Mouse (Mus musculus): ENCODE data around the gene Gm853. TPM values are rescaled to one million over a fixed set of nuclear protein-coding genes. Genes with fewer than 3 reads are reported as not detected.

The Gm853 gene
- polyA plus RNA-seq, 1 experiment from 2014 or later = not detected

DNA sequence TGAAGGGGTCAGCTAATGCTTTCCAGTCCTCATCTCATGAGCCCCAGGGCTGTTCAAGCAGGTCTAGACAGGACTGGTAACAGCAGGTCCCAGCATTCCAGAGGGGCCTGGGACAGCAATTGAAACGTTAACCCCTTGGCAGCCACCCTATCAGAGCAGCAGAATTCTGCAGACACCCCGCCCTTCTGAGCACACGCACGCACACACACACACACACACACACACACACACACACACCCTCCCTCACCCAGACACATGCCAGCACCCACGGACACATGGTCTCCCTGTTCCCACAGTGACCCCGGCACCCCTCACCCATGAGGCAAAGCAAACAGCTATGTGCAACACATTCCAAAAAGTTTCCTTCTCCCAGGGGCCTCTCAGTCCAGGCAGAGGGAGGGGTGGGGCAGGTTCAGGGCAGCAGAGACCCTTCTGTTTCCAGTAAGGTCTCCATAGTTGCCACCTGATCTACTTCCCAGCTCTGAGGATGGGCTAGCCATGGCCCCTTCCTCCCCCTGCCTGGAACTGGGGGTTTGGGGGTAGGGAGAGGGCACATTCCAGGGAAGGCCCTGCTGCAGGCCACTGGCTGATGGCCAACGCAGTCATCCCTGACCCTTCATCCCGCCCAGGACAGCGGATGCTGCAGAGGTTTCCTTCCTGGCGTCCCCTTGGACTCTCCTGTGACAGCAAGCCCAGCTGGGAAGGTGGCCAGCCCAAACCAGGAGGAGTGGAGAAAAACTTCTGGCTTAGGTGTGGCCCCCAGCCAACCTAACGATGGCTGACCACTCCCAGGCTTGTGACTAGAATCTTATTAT lies 50.0 kb downstream of the Gm853 start:
- no peak overlapping the region for H3K4me3 ChIP-seq (ENCODE audit: low read depth, low read length)
- no peaks in the 10 kb centered on the region for H3K9me3 ChIP-seq (replicated peaks; ENCODE audit: control insufficient read depth, low read length)
- WGBS = 43% methylated on average over 11 of the region's 11 CpGs
- peaks cover 9% of the 10 kb centered on the region for H3K4me1 ChIP-seq (ENCODE audit: control insufficient read depth, insufficient read depth, low read length)
- DNase-seq (ENCODE audit: low spot score) (peak; percentile 60), ATAC-seq (replicated peaks; ENCODE audit: insufficient number of reproducible peaks, low FRiP score, low TSS enrichment, low read depth) (0 out of 2 replicates have a peak, but pooled peaks have one; percentile 42)
- peak overlapping the region; percentile 16; the same call in 1 of the 2 replicates for H3K27ac ChIP-seq (replicated peaks; ENCODE audit: low read depth, low read length)
- H3K4me2 ChIP-seq (ENCODE audit: low read depth, low read length) = no peak overlapping the region; the same call in 1 of the 2 replicates
- no peak overlapping the region for H3K9ac ChIP-seq (replicated peaks; ENCODE audit: low read length)
- H3K27me3 ChIP-seq (ENCODE audit: control insufficient read depth, insufficient read depth, low read length) = peaks cover 6% of the 10 kb centered on the region
- H3K36me3 ChIP-seq (replicated peaks; ENCODE audit: control insufficient read depth, insufficient read depth, low read depth, low read length) = no peaks in the 10 kb centered on the region; the same call in 1 of the 2 replicates

DNA sequence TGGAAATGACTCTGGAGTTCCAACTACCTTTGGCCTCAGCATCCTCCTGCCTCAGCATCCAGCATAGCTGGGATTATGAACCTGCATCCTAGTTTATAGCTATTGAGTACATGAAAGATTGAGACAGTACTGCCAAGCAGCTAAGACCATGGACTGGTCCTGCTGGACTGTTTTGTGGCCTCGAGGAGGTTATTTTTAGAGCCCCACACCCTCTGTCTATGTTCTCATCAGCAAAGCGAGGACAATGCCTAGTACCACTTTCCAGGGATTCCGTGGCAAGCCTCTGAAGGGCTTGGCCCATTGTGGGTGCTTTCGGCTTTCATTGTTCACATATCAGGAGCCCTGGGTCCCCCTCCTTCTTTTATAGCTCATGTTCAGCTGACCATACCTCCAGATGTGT lies 51.8 kb downstream of the Gm853 start:
- no peaks in the 10 kb centered on the region; the same call in 1 of the 2 replicates for H3K36me3 ChIP-seq (replicated peaks; ENCODE audit: control insufficient read depth, insufficient read depth, low read depth, low read length)
- peaks cover 8% of the 10 kb centered on the region for H3K4me1 ChIP-seq (ENCODE audit: control insufficient read depth, insufficient read depth, low read length)
- no peak overlapping the region for H3K9ac ChIP-seq (replicated peaks; ENCODE audit: low read length)
- ATAC-seq (replicated peaks; ENCODE audit: insufficient number of reproducible peaks, low FRiP score, low TSS enrichment, low read depth) (no peak), DNase-seq (ENCODE audit: low spot score) (no peak)
- no peak overlapping the region for H3K27ac ChIP-seq (replicated peaks; ENCODE audit: low read depth, low read length)
- no peak overlapping the region for H3K4me2 ChIP-seq (ENCODE audit: low read depth, low read length)
- no peaks in the 10 kb centered on the region for H3K9me3 ChIP-seq (replicated peaks; ENCODE audit: control insufficient read depth, low read length)
- 89% methylated on average over 4 of the region's 4 CpGs for WGBS
- H3K27me3 ChIP-seq (ENCODE audit: control insufficient read depth, insufficient read depth, low read length) = peaks cover 6% of the 10 kb centered on the region
- no peak overlapping the region for H3K4me3 ChIP-seq (ENCODE audit: low read depth, low read length)

DNA sequence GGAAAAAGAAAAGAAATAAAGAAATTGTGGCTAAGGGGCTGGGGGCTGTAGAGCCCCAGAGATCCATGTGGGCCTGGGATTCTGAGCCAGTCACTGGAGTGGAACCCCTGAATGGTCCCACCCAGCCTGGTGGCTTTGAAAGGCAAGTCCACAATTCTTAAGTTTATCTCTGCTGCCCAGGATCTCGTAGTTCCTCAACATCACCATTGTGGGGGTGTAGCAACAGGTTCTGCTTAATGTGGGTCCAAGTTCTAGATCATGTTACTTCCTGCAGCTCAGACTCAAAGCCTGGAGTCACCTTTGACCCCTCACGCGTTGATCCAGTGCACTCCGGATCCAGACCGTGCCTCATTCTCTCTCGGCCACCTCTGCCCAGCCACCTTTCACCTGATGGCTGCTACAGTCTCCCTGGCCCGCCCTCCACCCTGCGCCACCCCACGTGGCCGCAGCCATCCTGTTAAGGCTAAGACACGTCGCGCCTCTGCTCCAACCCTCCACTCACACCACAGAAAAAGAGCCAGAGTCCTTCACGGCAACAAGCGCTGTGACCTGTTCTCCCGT lies 52.7 kb downstream of the Gm853 start:
- no peaks in the 10 kb centered on the region for H3K9me3 ChIP-seq (replicated peaks; ENCODE audit: control insufficient read depth, low read length)
- WGBS = 75% methylated on average over 16 of the region's 16 CpGs
- H3K27ac ChIP-seq (replicated peaks; ENCODE audit: low read depth, low read length) = no peak overlapping the region
- no peaks in the 10 kb centered on the region; the same call in 1 of the 2 replicates for H3K36me3 ChIP-seq (replicated peaks; ENCODE audit: control insufficient read depth, insufficient read depth, low read depth, low read length)
- no peak overlapping the region for H3K4me2 ChIP-seq (ENCODE audit: low read depth, low read length)
- peaks cover 6% of the 10 kb centered on the region for H3K27me3 ChIP-seq (ENCODE audit: control insufficient read depth, insufficient read depth, low read length)
- peaks cover 5% of the 10 kb centered on the region for H3K4me1 ChIP-seq (ENCODE audit: control insufficient read depth, insufficient read depth, low read length)
- H3K9ac ChIP-seq (replicated peaks; ENCODE audit: low read length) = no peak overlapping the region
- no peak overlapping the region for H3K4me3 ChIP-seq (ENCODE audit: low read depth, low read length)
- no peak for ATAC-seq (replicated peaks; ENCODE audit: insufficient number of reproducible peaks, low FRiP score, low TSS enrichment, low read depth)
- DNase-seq (ENCODE audit: low spot score) = no peak

DNA sequence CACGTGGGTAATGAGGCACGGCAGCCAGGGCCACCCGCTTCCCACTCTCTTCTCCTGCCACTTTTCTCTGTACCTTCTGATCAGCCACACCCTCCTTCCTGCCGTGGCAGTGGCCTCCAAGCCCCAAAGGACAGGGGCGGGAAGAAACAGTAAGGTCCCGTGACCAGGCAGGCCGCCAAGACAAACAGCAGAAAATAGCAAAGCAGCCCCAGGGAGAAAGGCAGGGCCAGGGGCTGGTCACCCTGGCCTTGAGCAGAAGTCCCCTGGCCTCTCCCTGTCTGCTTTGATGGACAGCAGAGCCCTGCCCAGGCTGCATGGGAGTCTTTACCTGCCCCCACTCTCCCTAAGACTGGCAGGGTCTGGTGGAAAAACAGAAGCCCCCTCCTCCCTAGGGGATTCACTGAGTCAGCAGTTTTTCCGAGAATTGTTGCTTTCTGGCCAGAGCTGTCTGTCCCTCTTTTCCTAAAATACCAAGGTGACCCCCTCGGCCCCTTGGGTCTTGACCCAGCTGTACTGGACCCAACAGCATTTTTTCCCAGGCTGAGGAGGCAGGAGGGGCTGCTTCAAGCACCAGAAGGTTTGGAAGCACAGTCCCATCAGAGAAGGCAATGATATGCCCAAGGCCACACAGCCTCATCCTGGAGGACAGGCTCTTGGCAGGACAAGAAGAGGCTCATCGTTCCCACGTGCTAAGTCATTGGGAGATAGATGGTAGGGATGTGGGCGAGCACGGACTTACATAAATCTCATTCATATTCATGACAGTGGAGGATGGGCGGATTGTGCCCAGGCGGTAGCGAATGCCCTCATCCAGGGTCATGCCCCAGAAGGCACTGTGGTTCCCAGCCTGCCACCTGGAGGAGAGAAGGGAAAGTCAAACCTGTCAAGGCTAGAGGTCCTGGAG lies 53.7 kb downstream of the Gm853 start:
- Histone ChIP-seq H3K4me1 (ENCODE audit: control insufficient read depth, insufficient read depth, low read length) (peaks cover 7% of the 10 kb centered on the region), H3K4me3 (ENCODE audit: low read depth, low read length) (no peak overlapping the region), H3K9ac (replicated peaks; ENCODE audit: low read length) (no peak overlapping the region), H3K36me3 (replicated peaks; ENCODE audit: control insufficient read depth, insufficient read depth, low read depth, low read length) (no peaks in the 10 kb centered on the region), H3K27ac (replicated peaks; ENCODE audit: low read depth, low read length) (no peak overlapping the region), H3K9me3 (replicated peaks; ENCODE audit: control insufficient read depth, low read length) (no peaks in the 10 kb centered on the region), H3K4me2 (ENCODE audit: low read depth, low read length) (no peak overlapping the region), H3K27me3 (ENCODE audit: control insufficient read depth, insufficient read depth, low read length) (peaks cover 2% of the 10 kb centered on the region; the same call in 1 of the 2 replicates)
- ATAC-seq (replicated peaks; ENCODE audit: insufficient number of reproducible peaks, low FRiP score, low TSS enrichment, low read depth) = no peak
- WGBS = 37% methylated on average over 16 of the region's 16 CpGs
- peak; percentile 56 for DNase-seq (ENCODE audit: low spot score)

DNA sequence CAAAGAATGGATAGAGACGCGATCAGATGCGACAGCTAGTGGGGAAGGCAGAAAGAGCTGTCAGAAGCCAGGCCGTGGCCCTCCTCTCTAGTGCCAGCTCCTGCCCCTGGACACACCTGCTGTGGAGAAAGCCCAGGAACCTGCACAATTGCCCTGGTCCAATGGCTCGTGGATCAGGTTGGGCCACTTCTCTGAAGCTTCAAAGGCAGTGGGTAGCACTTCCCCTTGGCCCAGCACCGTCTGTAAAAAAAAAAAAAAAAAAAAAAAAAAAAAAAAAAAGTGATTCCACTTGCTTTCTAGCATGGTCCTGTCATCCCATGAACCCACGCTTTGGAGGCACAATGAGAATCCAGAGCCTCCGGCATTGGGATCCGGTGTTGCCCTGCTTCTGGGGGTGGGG lies 54.4 kb downstream of the Gm853 start:
- H3K27me3 ChIP-seq (ENCODE audit: control insufficient read depth, insufficient read depth, low read length) = 0 out of 2 replicates have a peak, but pooled peaks cover 2% of the 10 kb centered on the region
- no peak overlapping the region for H3K4me3 ChIP-seq (ENCODE audit: low read depth, low read length)
- no peak overlapping the region for H3K9ac ChIP-seq (replicated peaks; ENCODE audit: low read length)
- 40% methylated on average over 9 of the region's 9 CpGs for WGBS
- H3K36me3 ChIP-seq (replicated peaks; ENCODE audit: control insufficient read depth, insufficient read depth, low read depth, low read length) = no peaks in the 10 kb centered on the region
- ATAC-seq (replicated peaks; ENCODE audit: insufficient number of reproducible peaks, low FRiP score, low TSS enrichment, low read depth) = no peak
- peaks cover 11% of the 10 kb centered on the region for H3K4me1 ChIP-seq (ENCODE audit: control insufficient read depth, insufficient read depth, low read length)
- no peak for DNase-seq (ENCODE audit: low spot score)
- no peaks in the 10 kb centered on the region for H3K9me3 ChIP-seq (replicated peaks; ENCODE audit: control insufficient read depth, low read length)
- H3K27ac ChIP-seq (replicated peaks; ENCODE audit: low read depth, low read length) = no peak overlapping the region
- 0 out of 2 replicates have a peak overlapping the region, but pooled peaks have one; percentile 8 for H3K4me2 ChIP-seq (ENCODE audit: low read depth, low read length)

DNA sequence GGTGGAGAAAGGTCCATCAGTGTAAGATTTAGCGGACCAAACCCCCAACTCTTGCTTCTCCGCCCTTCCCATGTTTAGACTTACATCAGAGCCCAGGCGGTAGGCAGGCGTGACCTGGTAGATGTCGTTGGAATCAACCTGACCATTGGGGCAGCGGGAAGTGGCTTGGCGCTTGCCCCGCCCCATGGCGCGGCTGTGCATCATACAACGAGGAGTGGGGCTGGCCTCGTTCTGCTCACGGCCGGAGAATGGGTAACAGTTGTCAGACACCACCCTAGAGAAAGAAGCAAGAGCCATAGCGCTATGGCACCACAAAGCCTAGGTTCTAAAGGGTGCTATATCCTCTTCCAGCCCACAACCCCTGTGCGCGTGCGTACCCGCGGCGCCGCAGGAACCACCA lies 54.9 kb downstream of the Gm853 start:
- H3K36me3 ChIP-seq (replicated peaks; ENCODE audit: control insufficient read depth, insufficient read depth, low read depth, low read length) = no peaks in the 10 kb centered on the region
- H3K4me3 ChIP-seq (ENCODE audit: low read depth, low read length) = no peak overlapping the region
- DNase-seq (ENCODE audit: low spot score) (no peak), ATAC-seq (replicated peaks; ENCODE audit: insufficient number of reproducible peaks, low FRiP score, low TSS enrichment, low read depth) (no peak)
- H3K27ac ChIP-seq (replicated peaks; ENCODE audit: low read depth, low read length) = no peak overlapping the region
- no peak overlapping the region for H3K9ac ChIP-seq (replicated peaks; ENCODE audit: low read length)
- WGBS = 54% methylated on average over 22 of the region's 22 CpGs
- 0 out of 2 replicates have a peak overlapping the region, but pooled peaks have one; percentile 8 for H3K4me2 ChIP-seq (ENCODE audit: low read depth, low read length)
- 0 out of 2 replicates have a peak, but pooled peaks cover 2% of the 10 kb centered on the region for H3K27me3 ChIP-seq (ENCODE audit: control insufficient read depth, insufficient read depth, low read length)
- H3K9me3 ChIP-seq (replicated peaks; ENCODE audit: control insufficient read depth, low read length) = no peaks in the 10 kb centered on the region
- peaks cover 11% of the 10 kb centered on the region for H3K4me1 ChIP-seq (ENCODE audit: control insufficient read depth, insufficient read depth, low read length)

DNA sequence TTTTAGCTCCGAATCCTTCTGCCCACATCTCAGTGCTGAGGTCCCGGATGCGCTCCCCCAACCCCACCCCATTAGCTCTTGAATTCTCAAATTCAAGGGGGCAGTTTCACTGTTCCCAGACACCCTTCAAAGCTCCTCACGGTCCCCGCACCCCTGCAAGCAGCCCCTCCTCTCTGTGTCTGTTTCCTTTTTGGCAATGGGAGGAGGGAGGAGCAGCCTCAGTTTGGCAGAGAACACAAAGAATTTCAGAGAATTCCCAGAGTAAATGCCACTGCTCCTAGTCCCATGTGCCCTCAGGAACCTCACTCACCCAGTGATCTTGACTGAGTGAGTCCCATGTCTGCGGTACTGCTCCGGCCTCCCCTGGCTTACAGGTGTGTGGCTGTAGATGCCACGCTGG lies 55.6 kb downstream of the Gm853 start:
- 63% methylated on average over 8 of the region's 8 CpGs for WGBS
- H3K27me3 ChIP-seq (ENCODE audit: control insufficient read depth, insufficient read depth, low read length) = 0 out of 2 replicates have a peak, but pooled peaks cover 2% of the 10 kb centered on the region
- no peak overlapping the region for H3K9ac ChIP-seq (replicated peaks; ENCODE audit: low read length)

More for the DNA sequence above, 55.6 kb downstream of the Gm853 start:
- no peak for ATAC-seq (replicated peaks; ENCODE audit: insufficient number of reproducible peaks, low FRiP score, low TSS enrichment, low read depth)
- Histone ChIP-seq H3K36me3 (replicated peaks; ENCODE audit: control insufficient read depth, insufficient read depth, low read depth, low read length) (no peaks in the 10 kb centered on the region), H3K4me3 (ENCODE audit: low read depth, low read length) (no peak overlapping the region), H3K9me3 (replicated peaks; ENCODE audit: control insufficient read depth, low read length) (no peaks in the 10 kb centered on the region), H3K27ac (replicated peaks; ENCODE audit: low read depth, low read length) (no peak overlapping the region), H3K4me2 (ENCODE audit: low read depth, low read length) (no peak overlapping the region), H3K4me1 (ENCODE audit: control insufficient read depth, insufficient read depth, low read length) (peaks cover 11% of the 10 kb centered on the region)
- no peak for DNase-seq (ENCODE audit: low spot score)
